Mouse (Mus musculus) liver, embryonic 12.5 days (tissue): Measurements from ENCODE around the gene Ssmem1. TPM values are rescaled to one million over a fixed set of nuclear protein-coding genes. Genes with fewer than 3 reads are reported as not detected.

Experiments
- ATAC-seq: fragments of 200-750 bp; cut with Nextera tagmentation; 2 replicates; pipeline ENCODE4 v1.8.0; 2017; ENCODE audit warnings: moderate number of reproducible peaks, mild to moderate bottlenecking, moderate library complexity
- H3K27ac ChIP-seq: fragments of 300-500 bp; sonication (generic); 2 replicates; pipeline ENCODE4 v1.5.1; 2016; ENCODE audit warnings: mild to moderate bottlenecking
- H3K27me3 ChIP-seq: fragments of 300-500 bp; sonication (generic); replicated peaks from 2 replicates; pipeline ENCODE4 v1.6.1; 2016; ENCODE audit warnings: mild to moderate bottlenecking, moderate library complexity
- H3K36me3 ChIP-seq: fragments of 300-500 bp; sonication (generic); 2 replicates; pipeline ENCODE4 v1.6.1; 2016; ENCODE audit warnings: mild to moderate bottlenecking, moderate library complexity
- H3K4me1 ChIP-seq: fragments of 300-500 bp; sonication (generic); 2 replicates; pipeline ENCODE4 v1.6.1; 2016
- H3K4me2 ChIP-seq: fragments of 300-500 bp; sonication (generic); 2 replicates; pipeline ENCODE4 v1.6.1; 2016; ENCODE audit warnings: mild to moderate bottlenecking, moderate library complexity
- H3K4me3 ChIP-seq: fragments of 300-500 bp; sonication (generic); 2 replicates; pipeline ENCODE4 v1.5.1; 2016; ENCODE audit warnings: mild to moderate bottlenecking, moderate library complexity
- H3K9ac ChIP-seq: fragments of 300-500 bp; sonication (generic); 2 replicates; pipeline ENCODE4 v1.6.1; 2016; ENCODE audit warnings: mild to moderate bottlenecking, moderate library complexity
- H3K9me3 ChIP-seq: fragments of 300-500 bp; sonication (generic); replicated peaks from 2 replicates; pipeline ENCODE4 v1.6.1; 2016; ENCODE audit warnings: mild to moderate bottlenecking, moderate library complexity
- WGBS: fragments of 180-500 bp; shearing (Covaris S2); methylation state at CpG from one replicate; pipeline ENCODE4 v1.1.7; 2016; ENCODE audit not compliant: insufficient replicate concordance; 5-methylcytosine and 5-hydroxymethylcytosine counted together
- polyA plus RNA-seq: library from polyadenylated mRNA; unstranded; fragments of >200 nt; fragmentation: Nextera tagmentation; extraction: Ambion mirVana; gene quantifications from 2 replicates; pipeline ENCODE4 v1.2.1, GENCODE M21; 2016

Ssmem1 gene
- polyA plus RNA-seq, 1 experiment from 2014 or later, result 0.14 TPM

DNA sequence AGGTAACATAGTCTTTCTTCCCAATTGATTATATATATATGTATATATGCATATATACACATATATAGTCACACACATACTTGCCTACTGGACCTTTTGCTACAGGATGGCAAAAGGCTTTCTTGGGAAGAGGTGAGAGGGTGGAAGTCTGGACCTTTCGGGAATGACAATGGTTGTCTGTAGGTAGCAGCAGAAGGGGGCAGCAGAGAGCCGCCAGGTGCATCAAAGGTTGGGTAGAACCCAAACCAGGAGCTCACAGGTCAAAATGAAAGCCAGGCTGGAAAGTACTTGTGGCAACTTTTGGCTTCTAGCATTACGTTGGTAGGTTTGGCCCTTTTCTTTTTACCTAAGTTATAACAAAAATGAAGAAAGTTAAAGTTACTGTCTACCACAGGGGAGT is 25.7 kb downstream of the Ssmem1 start:
- Histone ChIP-seq H3K4me1 (no peaks in the 10 kb centered on the region), H3K9me3 (no peaks in the 10 kb centered on the region), H3K4me3 (no peak overlapping the region), H3K36me3 (no peaks in the 10 kb centered on the region), H3K9ac (no peak overlapping the region), H3K27me3 (0 out of 2 replicates have a peak, but pooled peaks cover 8% of the 10 kb centered on the region), H3K4me2 (no peak overlapping the region), H3K27ac (no peak overlapping the region)
- 33% methylated on average over 3 of the region's 3 CpGs for WGBS
- no peak for ATAC-seq

DNA sequence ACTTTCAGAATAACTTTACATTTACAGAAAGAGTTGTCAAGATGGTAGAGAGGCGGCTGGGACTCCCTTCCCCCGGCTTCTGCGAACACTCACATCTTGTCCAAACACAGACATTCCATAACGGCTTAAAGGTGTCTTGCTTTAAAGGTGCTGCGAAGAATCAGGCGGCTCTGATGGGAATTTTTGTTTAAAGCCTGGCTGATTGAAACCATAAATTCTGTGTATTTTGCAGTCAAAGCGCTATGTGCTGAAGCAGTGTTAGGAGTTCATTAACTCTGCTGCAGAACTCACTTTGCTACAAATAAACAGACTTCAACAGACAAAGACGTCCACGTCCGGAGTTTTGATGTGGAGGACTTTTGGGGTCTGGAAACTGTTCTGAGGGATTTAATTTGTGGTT is 28.6 kb downstream of the Ssmem1 start:
- H3K27ac ChIP-seq, result no peak overlapping the region
- ATAC-seq, result no peak
- WGBS, result 64% methylated on average over 10 of the region's 10 CpGs

DNA sequence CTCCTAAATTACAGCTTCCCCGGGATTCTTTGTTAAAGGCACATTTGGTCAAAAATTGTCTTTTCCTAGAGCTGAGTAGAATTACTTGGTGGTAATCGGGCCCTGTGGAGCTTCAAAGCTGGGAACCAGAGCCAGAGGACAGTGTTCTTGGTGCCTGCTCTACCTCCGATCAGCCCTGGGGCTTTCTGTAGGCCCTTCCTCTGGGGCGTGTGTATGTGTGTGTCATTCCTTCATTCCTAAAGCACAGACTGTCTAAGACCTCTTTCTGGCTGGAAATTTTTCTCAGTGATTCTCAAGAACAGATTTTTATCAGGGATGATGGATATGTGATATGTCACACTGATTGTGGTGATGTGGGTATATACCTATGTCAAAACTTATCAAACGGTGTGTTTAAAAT is 29.2 kb downstream of the Ssmem1 start:
- H3K27me3 ChIP-seq, result peaks cover 27% of the 10 kb centered on the region
- ATAC-seq, result no peak
- H3K4me2 ChIP-seq, result no peak overlapping the region

More for the DNA sequence above, 28.6 kb downstream of the Ssmem1 start:
- Histone ChIP-seq H3K4me3 (no peak overlapping the region), H3K9me3 (no peaks in the 10 kb centered on the region), H3K27me3 (peaks cover 26% of the 10 kb centered on the region), H3K9ac (no peak overlapping the region), H3K36me3 (no peaks in the 10 kb centered on the region), H3K4me2 (no peak overlapping the region), H3K4me1 (peaks cover 13% of the 10 kb centered on the region)

DNA sequence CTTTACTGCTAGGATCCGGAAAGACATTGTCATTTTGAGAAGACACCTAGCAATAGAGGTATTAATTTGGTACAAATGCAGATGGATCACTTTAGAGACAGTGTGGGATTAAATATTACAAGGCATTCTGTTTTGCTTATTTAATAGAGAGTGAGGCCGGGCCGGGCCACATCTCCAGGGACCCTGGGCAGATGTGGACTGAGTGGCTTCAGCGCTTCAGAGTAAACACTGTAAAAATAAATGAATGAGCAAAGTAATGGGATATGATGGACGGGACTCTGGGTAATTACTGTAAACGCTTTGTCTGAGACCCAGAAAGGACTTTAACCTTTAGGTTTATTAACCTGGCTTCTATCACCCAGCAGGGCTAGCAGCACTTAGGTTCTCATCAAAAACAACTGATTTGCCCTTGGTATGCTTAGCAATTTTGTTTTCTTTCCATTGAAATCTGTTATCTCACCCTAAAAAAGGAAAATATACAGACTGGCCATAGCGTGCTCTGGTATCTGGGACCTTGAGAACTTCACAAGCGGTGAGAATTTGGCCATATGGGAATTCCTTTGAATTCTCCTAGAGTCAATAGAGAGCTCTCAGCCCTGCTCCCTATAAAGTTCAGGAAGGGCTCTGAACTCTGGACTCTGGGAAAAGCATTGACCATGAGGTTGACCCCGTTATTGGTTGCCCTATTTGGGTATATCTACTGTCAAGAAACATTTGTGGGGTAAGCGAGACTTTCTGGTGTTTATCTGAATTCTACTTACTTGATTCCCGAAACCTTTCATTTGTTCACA is 31.6 kb downstream of the Ssmem1 start, which contains the start of gene Cpa2:
TSS of gene Cpa2 (plus strand) at position 574 of the 791 bp plus-strand sequence.
- no peak within 1 kb of the TSS for H3K4me3 ChIP-seq
- no peak within 1 kb of the TSS for H3K9ac ChIP-seq
- H3K36me3 ChIP-seq, result no peaks in the 10 kb centered on the region
- no peak within 1 kb of the TSS for H3K27ac ChIP-seq
- WGBS, result 66% methylated on average over 11 of the region's 11 CpGs
- no peak for ATAC-seq
- H3K27me3 ChIP-seq, result peaks cover 47% of the 10 kb centered on the region
- H3K4me2 ChIP-seq, result no peak within 1 kb of the TSS
- no peaks in the 10 kb centered on the region for H3K9me3 ChIP-seq
- peaks cover 13% of the 10 kb centered on the region for H3K4me1 ChIP-seq

More for the DNA sequence above, 29.2 kb downstream of the Ssmem1 start:
- no peak overlapping the region for H3K4me3 ChIP-seq
- WGBS, result 67% methylated on average over 5 of the region's 5 CpGs
- no peaks in the 10 kb centered on the region for H3K36me3 ChIP-seq
- H3K9ac ChIP-seq, result no peak overlapping the region
- H3K27ac ChIP-seq, result no peak overlapping the region
- no peaks in the 10 kb centered on the region for H3K9me3 ChIP-seq
- peaks cover 13% of the 10 kb centered on the region for H3K4me1 ChIP-seq

DNA sequence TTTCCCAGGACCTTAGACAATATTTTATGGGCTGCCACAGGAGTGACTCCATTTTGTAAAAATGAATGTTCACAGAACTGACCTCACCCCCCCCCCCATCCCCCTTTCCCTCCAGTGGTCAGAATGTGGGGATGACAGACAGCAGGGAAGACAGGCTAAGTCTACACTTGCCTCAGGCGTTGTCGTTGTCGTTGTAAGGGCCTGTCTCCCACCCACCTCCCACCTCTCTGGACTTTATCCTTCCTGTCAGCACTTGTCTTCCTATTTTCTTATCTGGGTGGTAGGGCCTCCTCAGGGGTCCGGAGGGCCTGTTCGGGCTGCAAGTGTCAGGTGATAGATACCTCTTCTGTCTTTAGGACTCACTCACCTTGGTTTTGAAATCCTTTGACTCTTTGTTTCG is 32.6 kb downstream of the Ssmem1 start:
- H3K4me3 ChIP-seq, result no peak overlapping the region
- H3K36me3 ChIP-seq, result no peaks in the 10 kb centered on the region
- H3K9ac ChIP-seq, result no peak overlapping the region
- 17% methylated on average over 6 of the region's 6 CpGs for WGBS
- H3K4me2 ChIP-seq, result no peak overlapping the region
- no peak overlapping the region for H3K27ac ChIP-seq
- H3K9me3 ChIP-seq, result no peaks in the 10 kb centered on the region
- H3K4me1 ChIP-seq, result peaks cover 13% of the 10 kb centered on the region
- peaks cover 56% of the 10 kb centered on the region for H3K27me3 ChIP-seq
- no peak for ATAC-seq

DNA sequence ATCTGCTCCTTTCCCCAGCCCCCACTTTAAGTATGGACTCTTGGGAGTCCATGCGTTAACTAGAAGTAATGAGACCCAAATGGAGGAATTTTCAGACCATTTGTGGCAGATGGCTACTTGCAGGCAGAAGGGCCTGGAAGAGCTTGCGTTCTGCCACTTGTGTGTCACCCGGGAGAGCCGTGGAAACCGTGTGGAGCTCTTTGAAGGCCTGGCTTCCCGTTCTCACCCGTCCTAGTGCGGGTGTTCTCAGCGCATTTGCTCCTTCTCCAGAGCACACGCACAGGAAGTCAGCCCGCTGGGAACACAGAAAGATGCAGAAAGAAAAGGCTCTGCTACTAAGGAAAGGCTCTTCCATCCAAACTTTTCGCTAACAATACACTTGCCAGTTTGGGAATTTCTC is 33.4 kb downstream of the Ssmem1 start:
- Histone ChIP-seq H3K4me2 (no peak overlapping the region), H3K36me3 (no peaks in the 10 kb centered on the region), H3K4me3 (no peak overlapping the region), H3K27ac (no peak overlapping the region), H3K27me3 (peaks cover 64% of the 10 kb centered on the region), H3K9me3 (no peaks in the 10 kb centered on the region), H3K4me1 (peaks cover 13% of the 10 kb centered on the region), H3K9ac (no peak overlapping the region)
- ATAC-seq, result no peak
- 31% methylated on average over 12 of the region's 12 CpGs for WGBS

DNA sequence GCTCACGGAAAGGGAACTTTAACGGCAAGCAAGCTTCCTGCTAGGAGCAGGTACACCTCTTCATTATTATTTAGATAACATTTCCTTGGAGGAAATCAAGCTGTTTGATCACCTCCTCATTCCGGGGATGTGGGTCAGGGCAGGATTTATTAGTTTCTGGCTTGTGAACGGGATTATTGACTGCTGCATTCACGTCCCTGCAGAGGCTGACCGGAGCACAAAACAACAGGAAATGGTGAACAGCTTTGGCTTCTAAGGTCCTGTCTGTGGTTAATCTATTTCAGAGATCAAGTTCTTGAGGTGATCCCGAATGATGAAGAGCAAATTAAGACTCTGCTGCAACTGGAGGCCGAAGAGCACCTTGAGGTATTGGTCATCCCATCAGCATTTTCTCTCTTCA is 34.2 kb downstream of the Ssmem1 start:
- H3K4me1 ChIP-seq, result peaks cover 13% of the 10 kb centered on the region
- H3K36me3 ChIP-seq, result no peaks in the 10 kb centered on the region
- no peak for ATAC-seq
- 21% methylated on average over 8 of the region's 8 CpGs for WGBS
- H3K4me3 ChIP-seq, result no peak overlapping the region
- no peak overlapping the region for H3K9ac ChIP-seq
- peaks cover 70% of the 10 kb centered on the region for H3K27me3 ChIP-seq
- H3K27ac ChIP-seq, result no peak overlapping the region
- no peak overlapping the region for H3K4me2 ChIP-seq
- no peaks in the 10 kb centered on the region for H3K9me3 ChIP-seq

DNA sequence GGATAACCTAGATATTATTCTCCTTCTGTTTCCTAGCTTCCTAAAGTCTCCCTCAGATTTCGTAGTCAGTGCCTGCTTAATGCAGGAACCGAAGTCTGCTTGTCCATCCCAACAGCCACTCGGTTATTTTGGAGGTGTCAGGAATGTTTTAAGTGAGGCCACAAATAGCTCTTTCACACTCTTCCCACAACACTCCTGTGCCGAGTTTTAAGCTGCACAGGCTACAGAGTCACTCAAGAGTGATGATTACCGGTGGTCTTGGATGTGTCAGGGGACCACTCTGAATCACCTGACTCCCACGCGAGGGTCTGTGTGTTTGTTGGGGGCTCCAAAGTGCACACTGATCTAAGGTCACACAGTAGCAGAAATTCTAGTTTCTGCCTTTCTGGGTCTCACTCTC is 36.0 kb downstream of the Ssmem1 start:
- Histone ChIP-seq H3K9me3 (no peaks in the 10 kb centered on the region), H3K27ac (no peak overlapping the region), H3K4me1 (peaks cover 16% of the 10 kb centered on the region), H3K36me3 (no peaks in the 10 kb centered on the region), H3K4me3 (no peak overlapping the region), H3K9ac (no peak overlapping the region), H3K27me3 (peaks cover 81% of the 10 kb centered on the region), H3K4me2 (no peak overlapping the region)
- ATAC-seq, result no peak
- WGBS, result 66% methylated on average over 7 of the region's 7 CpGs

DNA sequence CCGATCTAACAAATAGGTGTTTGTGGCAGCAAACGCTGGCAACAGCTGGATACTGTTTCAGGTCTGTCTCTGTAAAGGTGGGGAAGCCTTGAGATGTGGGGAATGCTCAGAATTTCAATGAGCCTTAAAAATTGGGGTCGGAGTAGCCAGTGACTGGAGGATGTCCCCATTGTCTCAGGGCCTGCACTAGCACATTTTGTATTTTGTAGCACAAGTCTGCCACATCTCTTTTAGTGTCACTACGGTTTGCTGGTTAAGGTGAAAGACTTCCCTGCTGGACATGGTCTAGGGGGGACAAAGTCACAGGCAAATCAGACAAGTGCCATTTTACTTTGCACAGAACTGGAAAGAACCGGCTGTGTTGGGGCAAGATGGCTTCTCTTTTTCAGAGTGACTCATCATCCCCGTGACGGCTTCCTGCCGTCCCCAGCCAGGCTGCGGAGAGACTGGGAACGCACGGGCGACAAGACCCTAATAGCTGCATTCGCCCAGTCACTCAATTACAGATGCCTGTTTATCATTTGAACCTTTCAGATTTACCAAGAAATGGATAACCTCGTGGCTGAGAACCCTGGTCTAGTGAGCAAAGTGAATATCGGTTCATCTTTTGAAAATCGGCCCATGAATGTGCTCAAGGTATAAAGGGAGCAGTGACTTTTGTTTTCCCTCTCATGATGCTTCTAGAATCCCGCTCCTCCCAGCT is 37.1 kb downstream of the Ssmem1 start:
- Histone ChIP-seq H3K9me3 (no peaks in the 10 kb centered on the region), H3K36me3 (no peaks in the 10 kb centered on the region), H3K9ac (no peak overlapping the region), H3K4me1 (peaks cover 11% of the 10 kb centered on the region; the same call in 1 of the 2 replicates), H3K4me3 (0 out of 2 replicates have a peak overlapping the region, but pooled peaks have one; percentile 17), H3K27me3 (peaks cover 83% of the 10 kb centered on the region), H3K27ac (peak overlapping the region; percentile 27; the same call in 1 of the 2 replicates), H3K4me2 (peak overlapping the region; percentile 52)
- WGBS, result 14% methylated on average over 17 of the region's 17 CpGs
- ATAC-seq, result no peak

DNA sequence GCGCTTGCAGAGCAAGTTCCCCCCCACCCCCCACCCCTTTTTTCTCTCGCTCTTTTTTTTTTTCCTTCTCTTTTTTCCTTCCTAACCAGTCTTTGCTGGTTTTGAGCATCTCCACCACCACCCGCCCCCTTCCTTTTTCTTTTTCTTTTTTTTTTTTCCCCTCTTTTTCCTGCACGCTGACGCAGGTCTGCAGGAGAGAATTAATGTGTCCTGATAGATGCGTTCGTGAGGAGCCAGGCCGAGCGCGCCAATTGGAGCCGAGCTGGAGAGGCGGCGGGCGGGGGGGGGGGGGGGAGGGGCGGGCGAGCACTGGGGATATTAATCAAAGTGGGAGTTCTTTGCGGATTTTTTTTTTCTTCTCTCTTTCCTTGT is 37.6 kb downstream of the Ssmem1 start:
- Histone ChIP-seq H3K27me3 (peaks cover 83% of the 10 kb centered on the region), H3K4me3 (0 out of 2 replicates have a peak overlapping the region, but pooled peaks have one; percentile 17), H3K27ac (no peak overlapping the region; the same call in 1 of the 2 replicates), H3K9me3 (no peaks in the 10 kb centered on the region), H3K9ac (no peak overlapping the region), H3K4me2 (peak overlapping the region; percentile 52), H3K4me1 (peaks cover 7% of the 10 kb centered on the region; the same call in 1 of the 2 replicates), H3K36me3 (no peaks in the 10 kb centered on the region)
- no peak for ATAC-seq
- under 1% methylated on average over 17 of the region's 17 CpGs for WGBS

DNA sequence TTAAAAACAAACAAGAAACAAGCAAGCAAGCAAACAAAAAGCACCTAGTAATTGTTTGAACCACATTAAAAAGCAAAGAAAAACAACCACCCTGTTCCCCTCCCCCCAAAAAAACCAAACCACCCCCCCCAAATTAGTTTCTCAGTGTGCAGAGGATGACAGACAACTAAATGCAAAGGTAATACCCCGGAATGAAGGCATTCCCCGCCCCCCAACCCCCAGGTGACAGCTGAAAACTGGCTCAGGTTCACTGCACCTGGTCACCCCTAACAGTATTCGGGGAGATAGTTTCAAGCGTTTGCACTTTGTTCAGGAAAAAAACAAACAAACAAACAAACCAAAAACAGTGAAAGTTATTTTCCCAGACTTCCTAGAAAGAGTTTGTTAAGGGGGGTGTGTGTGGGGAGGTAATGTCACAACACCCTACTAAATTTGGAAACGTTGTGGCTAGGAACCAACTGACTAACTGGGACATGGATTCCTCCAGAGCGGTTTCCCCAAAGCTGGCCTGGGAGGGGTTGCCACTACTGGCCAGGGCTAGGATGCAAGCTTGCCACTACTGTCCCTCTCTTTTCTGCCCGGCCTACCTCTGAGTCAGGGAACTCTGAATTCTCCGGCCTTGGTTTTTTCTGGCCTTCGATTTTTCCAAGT is 38.1 kb downstream of the Ssmem1 start:
- Histone ChIP-seq H3K4me1 (0 out of 2 replicates have a peak, but pooled peaks cover 3% of the 10 kb centered on the region), H3K27ac (no peak overlapping the region), H3K9ac (no peak overlapping the region), H3K4me3 (no peak overlapping the region), H3K9me3 (no peaks in the 10 kb centered on the region), H3K27me3 (peaks cover 84% of the 10 kb centered on the region), H3K4me2 (peak overlapping the region; percentile 52), H3K36me3 (no peaks in the 10 kb centered on the region)
- no peak for ATAC-seq
- 25% methylated on average over 9 of the region's 9 CpGs for WGBS
